Mouse (Mus musculus) v-Abl transformed pro-B cells (cell line): ENCODE results near the gene Gm6268.

Source experiments
- in situ Hi-C, 2 experiments: fragments of 400-800 bp; cut with MboI; formaldehyde crosslinking; loops; one replicate each; pipeline ENCODE4 v1.15.1; 2025; ENCODE audit not compliant: unreplicated experiment in 2 of 2

Gm6268 gene

DNA sequence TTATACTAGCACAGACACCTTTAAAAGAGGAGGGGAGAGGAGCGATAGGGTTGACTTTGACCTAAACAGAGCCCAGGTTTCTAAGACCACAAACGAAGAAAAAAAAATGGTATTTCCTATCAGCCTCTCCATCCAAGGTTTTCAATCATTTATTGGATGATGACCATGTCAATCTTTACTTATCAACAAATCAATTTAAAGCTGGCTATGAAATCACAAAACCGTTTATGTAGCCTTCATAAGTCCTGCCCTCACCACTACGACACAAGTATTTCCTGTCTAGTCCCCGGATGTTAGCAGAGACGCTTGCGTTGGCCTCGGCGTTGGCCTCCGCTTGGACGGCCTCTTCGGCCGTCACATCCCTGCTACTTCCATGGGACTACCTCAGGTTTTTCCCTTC is at the start of gene Gm6268:
Gene Gm6268, plus strand, starts transcription at position 301 of the 400 bp plus-strand sequence.
- in situ Hi-C loops, result no loop called here

- in situ Hi-C loops, result no loop called here
Measured at GRCm38 (mm10) chrX:36352446-36352845, 48.6 kb upstream of the Gm6268 start.

DNA sequence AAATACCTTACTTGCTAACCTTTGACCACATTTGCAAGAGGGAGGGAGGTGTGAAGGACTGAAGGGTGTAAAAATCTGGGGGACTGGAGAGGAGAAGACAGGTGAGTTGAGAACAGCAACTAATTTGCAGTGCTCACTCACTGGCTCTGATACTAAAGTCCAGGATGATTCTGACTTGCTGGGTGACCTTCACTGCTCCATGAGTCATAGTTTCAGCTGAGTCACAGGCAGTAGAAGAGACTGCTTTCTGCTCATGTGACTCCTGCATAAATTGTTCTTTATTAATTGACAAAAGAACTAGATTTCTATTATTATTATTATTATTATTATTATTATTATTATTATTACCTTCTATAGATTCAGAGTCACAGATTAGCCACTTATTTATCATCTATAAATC is 15.7 kb upstream of the Gm6268 start:
- in situ Hi-C loops, result loop anchor here in 1 of 2 experiments (5.0 to 25.0 kb wide), 2 partner anchors 158 to 573 kb away; no protein-coding TSS in a partner anchor

DNA sequence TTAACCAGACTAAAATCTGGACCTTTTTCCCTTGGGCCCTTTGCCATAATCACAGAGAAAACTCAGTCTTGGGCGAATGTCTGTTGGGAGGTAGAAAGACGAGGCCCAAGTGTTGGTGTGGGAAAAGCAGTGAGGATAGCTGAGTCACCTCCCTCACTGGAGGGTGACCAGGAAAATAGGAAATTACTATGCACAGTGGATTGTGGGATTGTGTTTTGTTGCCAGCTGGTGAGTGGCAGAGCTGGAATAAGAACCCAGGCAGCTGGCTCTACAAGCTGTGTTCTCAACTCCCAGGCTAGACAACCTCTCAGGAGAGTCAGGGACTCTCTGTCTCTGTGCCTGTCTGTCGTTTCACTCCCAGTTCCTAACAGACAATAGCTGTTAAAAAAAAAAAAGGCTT is 11.1 kb upstream of the Gm6268 start:
- in situ Hi-C loops, result loop anchor here in 1 of 2 experiments (5.0 to 25.0 kb wide), 2 partner anchors 163 to 578 kb away; no protein-coding TSS in a partner anchor

GRCm38 (mm10) chrX:36390503-36390902 is 10.6 kb upstream of the Gm6268 start:
- in situ Hi-C loops, result loop anchor here in 1 of 2 experiments (25.0 kb wide), 1 partner anchor 578 kb away; no protein-coding TSS in a partner anchor

DNA sequence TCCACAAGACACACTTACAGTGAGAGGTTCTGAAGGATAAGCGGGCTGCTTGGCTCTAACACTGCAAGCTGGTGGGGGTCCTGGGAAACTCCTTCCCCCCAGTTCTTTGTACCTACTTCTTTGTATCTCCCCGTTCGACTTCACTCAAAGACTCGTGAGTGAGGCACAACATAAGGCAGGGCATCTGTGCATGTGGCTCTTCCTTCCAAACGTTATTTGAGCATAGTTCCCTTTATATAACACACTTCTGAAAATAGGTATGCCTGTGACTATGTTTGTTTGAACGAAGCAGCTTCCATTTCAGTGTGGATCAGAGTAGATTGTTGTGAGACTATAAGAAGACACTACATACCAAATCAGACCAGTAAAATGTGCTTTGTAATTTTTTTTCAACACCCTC is 8.4 kb upstream of the Gm6268 start:
- in situ Hi-C loops, result loop anchor here in 1 of 2 experiments (25.0 kb wide), 1 partner anchor 580 kb away; no protein-coding TSS in a partner anchor

DNA sequence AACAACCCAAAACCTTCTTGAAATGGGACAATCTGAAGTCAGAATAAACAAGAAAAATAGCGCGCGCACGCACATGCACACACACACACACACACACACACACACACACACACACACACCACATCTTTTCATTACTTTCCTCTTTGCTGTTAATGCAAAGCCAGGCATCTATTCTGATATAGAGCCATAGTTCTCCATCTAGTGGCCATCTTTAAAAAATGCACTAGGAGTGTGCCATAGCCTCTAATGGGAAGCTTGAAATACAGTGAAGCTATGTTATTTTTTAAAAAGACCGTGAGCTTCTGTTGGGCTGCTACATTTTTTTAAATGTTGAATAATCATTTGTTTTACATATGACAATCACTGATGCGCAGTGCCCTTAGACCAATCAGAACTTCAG is 7.8 kb upstream of the Gm6268 start:
- in situ Hi-C loops, result loop anchor here in 1 of 2 experiments (25.0 kb wide), 1 partner anchor 581 kb away; no protein-coding TSS in a partner anchor

- in situ Hi-C loops, result no loop called here
Measured at GRCm38 (mm10) chrX:36402316-36402715, 1.2 kb downstream of the Gm6268 start.

GRCm38 (mm10) chrX:36419153-36419552 is 18.1 kb downstream of the Gm6268 start:
- in situ Hi-C loops, result no loop called here

DNA sequence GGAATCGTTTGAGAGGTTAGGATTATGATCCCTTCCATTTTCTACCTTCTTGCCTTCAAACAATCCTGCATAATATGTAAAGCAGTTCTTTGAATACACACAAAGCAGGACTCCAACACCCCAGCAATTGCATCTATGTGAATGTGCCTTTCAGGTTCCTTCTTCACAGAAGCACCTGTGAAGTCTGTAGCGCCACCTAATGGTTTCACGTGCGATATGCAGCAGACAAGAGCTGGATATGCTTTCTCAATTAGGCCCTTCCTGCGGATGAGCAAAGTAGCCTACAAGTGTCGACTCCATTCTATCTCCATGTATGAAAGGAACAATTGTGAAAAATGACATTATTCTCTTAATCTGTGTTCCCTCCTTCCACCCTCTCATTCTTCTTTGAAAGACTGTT is 33.9 kb downstream of the Gm6268 start:
- in situ Hi-C loops, result no loop called here

DNA sequence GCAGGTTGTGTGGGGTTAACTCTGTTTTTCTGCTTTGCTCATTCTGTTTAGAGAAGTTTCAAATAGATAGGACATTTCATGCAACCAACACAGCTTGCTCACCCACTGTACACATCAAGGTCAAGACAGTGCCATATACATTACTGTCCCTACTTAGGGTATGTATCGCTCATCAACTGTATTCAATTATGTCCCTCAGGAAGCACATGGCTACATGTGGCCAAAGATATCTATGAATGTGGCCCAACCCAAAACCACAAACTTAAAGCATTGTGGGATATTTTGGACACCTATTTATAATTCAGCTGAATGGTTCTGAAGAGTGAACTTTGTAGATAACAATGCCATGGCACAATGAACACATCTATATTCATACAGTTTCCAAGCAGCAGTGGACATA is 36.9 kb downstream of the Gm6268 start:
- in situ Hi-C loops, result no loop called here
